Mouse (Mus musculus): ENCODE measurements around the gene Bad.

DNA sequence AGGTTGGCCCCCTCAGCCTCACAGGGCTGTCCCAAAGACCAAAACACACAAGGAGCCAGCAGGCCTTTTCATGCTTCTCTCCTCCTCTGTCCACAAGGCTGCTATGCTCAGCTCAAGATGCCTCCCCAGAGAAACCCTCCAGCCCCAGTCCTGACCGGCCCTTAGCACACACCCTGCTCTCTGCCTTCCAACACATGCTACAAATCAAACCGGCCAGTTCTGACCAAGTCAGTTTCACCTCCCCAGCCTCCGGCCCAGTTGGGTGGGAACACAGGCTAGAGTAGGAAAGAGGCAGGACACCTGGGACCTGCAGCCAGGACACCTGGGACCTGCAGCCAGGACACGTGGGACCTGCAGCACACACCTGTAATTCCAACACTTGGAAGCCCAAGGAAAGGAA is 25.2 kb upstream of the Bad start:
- TF ChIP-seq CTCF (IDR thresholded peaks at IDR 0.05; ENCODE audit: extremely low read depth, insufficient read depth, low read length) = no peak
- TF ChIP-seq POLR2A (IDR thresholded peaks at IDR 0.05; ENCODE audit: extremely low read depth, insufficient read depth, low read length) = no peak
